Mouse (Mus musculus): ENCODE data around the gene 1700017D01Rik. TPM values are rescaled to one million over a fixed set of nuclear protein-coding genes. Genes with fewer than 3 reads are reported as not detected.
"Not testable (repeated sequence)": the region's sequence is repeated elsewhere in the genome, so short reads cannot be mapped to it uniquely, and the experiment has no call there.

1700017D01Rik gene
- polyA plus RNA-seq, 2 experiments = not detected

- 89% methylated on average over 1 of the region's 1 CpGs for WGBS
Observed at GRCm38 (mm10) chr19:11129702-11130101, 974 bp downstream of the 1700017D01Rik start.

GRCm38 (mm10) chr19:11121016-11121420 is 9.7 kb downstream of the 1700017D01Rik start:
- Histone ChIP-seq H3K9ac (ENCODE audit: low read depth, low read length, severe bottlenecking) (peak overlapping the region; percentile 58), H3K4me2 (replicated peaks; ENCODE audit: low read depth, low read length, severe bottlenecking) (peak overlapping the region; percentile 42; the same call in 1 of the 2 replicates), H3K4me3 (replicated peaks; ENCODE audit: low read length) (peak overlapping the region; percentile 35)
- not testable (repeated sequence) for H3K9me3 ChIP-seq (ENCODE audit: control insufficient read depth, low read length); H3K27ac ChIP-seq (replicated peaks; ENCODE audit: low read depth, low read length); DNase-seq (ENCODE audit: low spot score); H3K4me1 ChIP-seq (ENCODE audit: control insufficient read depth, insufficient read depth, low read length); H3K27me3 ChIP-seq (ENCODE audit: control insufficient read depth, insufficient read depth, low read length); H3K36me3 ChIP-seq (ENCODE audit: control insufficient read depth, insufficient read depth, low read length)
- ATAC-seq (ENCODE audit: low FRiP score, low read depth) = peak; percentile 97
- under 1% methylated on average over 13 of the region's 38 CpGs for WGBS

More at GRCm38 (mm10) chr19:11129702-11130101, 974 bp downstream of the 1700017D01Rik start:
- no peak overlapping the region for H3K4me3 ChIP-seq (replicated peaks; ENCODE audit: low read length)
- H3K27ac ChIP-seq (replicated peaks; ENCODE audit: low read depth, low read length) = no peak overlapping the region
- DNase-seq (ENCODE audit: low spot score) (no peak), ATAC-seq (ENCODE audit: low FRiP score, low read depth) (no peak)
- H3K4me1 ChIP-seq (ENCODE audit: control insufficient read depth, insufficient read depth, low read length) = no peaks in the 10 kb centered on the region
- peaks cover 3% of the 10 kb centered on the region for H3K9me3 ChIP-seq (ENCODE audit: control insufficient read depth, low read length)
- H3K36me3 ChIP-seq (ENCODE audit: control insufficient read depth, insufficient read depth, low read length) = no peaks in the 10 kb centered on the region
- H3K27me3 ChIP-seq (ENCODE audit: control insufficient read depth, insufficient read depth, low read length) = no peaks in the 10 kb centered on the region
- no peak for TF ChIP-seq POLR2A (IDR thresholded peaks at IDR 0.05; ENCODE audit: borderline replicate concordance, extremely low read depth, insufficient read depth, insufficient read length)
- no peak overlapping the region for H3K4me2 ChIP-seq (replicated peaks; ENCODE audit: low read depth, low read length, severe bottlenecking)
- no peak overlapping the region for H3K9ac ChIP-seq (ENCODE audit: low read depth, low read length, severe bottlenecking)

- TF ChIP-seq POLR2A (IDR thresholded peaks at IDR 0.05; ENCODE audit: borderline replicate concordance, extremely low read depth, insufficient read depth, insufficient read length) = no peak
- H3K9ac ChIP-seq (ENCODE audit: low read depth, low read length, severe bottlenecking) = no peak overlapping the region
- no peaks in the 10 kb centered on the region for H3K4me1 ChIP-seq (ENCODE audit: control insufficient read depth, insufficient read depth, low read length)
- no peak overlapping the region for H3K27ac ChIP-seq (replicated peaks; ENCODE audit: low read depth, low read length)
- H3K36me3 ChIP-seq (ENCODE audit: control insufficient read depth, insufficient read depth, low read length) = no peaks in the 10 kb centered on the region
- DNase-seq (ENCODE audit: low spot score) (no peak), ATAC-seq (ENCODE audit: low FRiP score, low read depth) (no peak)
- WGBS = 93% methylated on average over 2 of the region's 2 CpGs
- H3K4me2 ChIP-seq (replicated peaks; ENCODE audit: low read depth, low read length, severe bottlenecking) = no peak overlapping the region
- no peak overlapping the region for H3K4me3 ChIP-seq (replicated peaks; ENCODE audit: low read length)
- H3K9me3 ChIP-seq (ENCODE audit: control insufficient read depth, low read length) = no peaks in the 10 kb centered on the region
- no peaks in the 10 kb centered on the region for H3K27me3 ChIP-seq (ENCODE audit: control insufficient read depth, insufficient read depth, low read length)
Observed at GRCm38 (mm10) chr19:11119338-11119737, 11.3 kb downstream of the 1700017D01Rik start.

GRCm38 (mm10) chr19:11107746-11108145 is 22.9 kb downstream of the 1700017D01Rik start:
- Histone ChIP-seq H3K36me3 (ENCODE audit: control insufficient read depth, insufficient read depth, low read length) (no peaks in the 10 kb centered on the region), H3K4me2 (replicated peaks; ENCODE audit: low read depth, low read length, severe bottlenecking) (no peak overlapping the region), H3K27me3 (ENCODE audit: control insufficient read depth, insufficient read depth, low read length) (no peaks in the 10 kb centered on the region), H3K9ac (ENCODE audit: low read depth, low read length, severe bottlenecking) (no peak overlapping the region), H3K9me3 (ENCODE audit: control insufficient read depth, low read length) (no peaks in the 10 kb centered on the region), H3K4me3 (replicated peaks; ENCODE audit: low read length) (no peak overlapping the region), H3K27ac (replicated peaks; ENCODE audit: low read depth, low read length) (no peak overlapping the region), H3K4me1 (ENCODE audit: control insufficient read depth, insufficient read depth, low read length) (no peaks in the 10 kb centered on the region)
- WGBS = 67% methylated on average over 3 of the region's 3 CpGs
- no peak for ATAC-seq (ENCODE audit: low FRiP score, low read depth)
- DNase-seq (ENCODE audit: low spot score) = no peak
- TF ChIP-seq POLR2A (IDR thresholded peaks at IDR 0.05; ENCODE audit: borderline replicate concordance, extremely low read depth, insufficient read depth, insufficient read length) = no peak

- no peak for ATAC-seq (ENCODE audit: low FRiP score, low read depth)
- no peak overlapping the region for H3K4me3 ChIP-seq (replicated peaks; ENCODE audit: low read length)
- H3K9ac ChIP-seq (ENCODE audit: low read depth, low read length, severe bottlenecking) = no peak overlapping the region
- no peaks in the 10 kb centered on the region for H3K27me3 ChIP-seq (ENCODE audit: control insufficient read depth, insufficient read depth, low read length)
- no peak overlapping the region for H3K4me2 ChIP-seq (replicated peaks; ENCODE audit: low read depth, low read length, severe bottlenecking)
- no peak for TF ChIP-seq POLR2A (IDR thresholded peaks at IDR 0.05; ENCODE audit: borderline replicate concordance, extremely low read depth, insufficient read depth, insufficient read length)
- H3K27ac ChIP-seq (replicated peaks; ENCODE audit: low read depth, low read length) = no peak overlapping the region
- no peaks in the 10 kb centered on the region for H3K4me1 ChIP-seq (ENCODE audit: control insufficient read depth, insufficient read depth, low read length)
- no peak for DNase-seq (ENCODE audit: low spot score)
- no peaks in the 10 kb centered on the region for H3K9me3 ChIP-seq (ENCODE audit: control insufficient read depth, low read length)
- WGBS = 54% methylated on average over 1 of the region's 1 CpGs
- no peaks in the 10 kb centered on the region for H3K36me3 ChIP-seq (ENCODE audit: control insufficient read depth, insufficient read depth, low read length)
Observed at GRCm38 (mm10) chr19:11101880-11102279, 28.8 kb downstream of the 1700017D01Rik start.

GRCm38 (mm10) chr19:11098401-11098800 is 32.3 kb downstream of the 1700017D01Rik start:
- whole genome bisulfite sequencing = 75% methylated on average over 3 of the region's 3 CpGs
- no peak for DNase-seq (ENCODE audit: low spot score)
- Histone ChIP-seq H3K36me3 (ENCODE audit: control insufficient read depth, insufficient read depth, low read length) (no peaks in the 10 kb centered on the region), H3K9me3 (ENCODE audit: control insufficient read depth, low read length) (no peaks in the 10 kb centered on the region), H3K4me3 (replicated peaks; ENCODE audit: low read length) (no peak overlapping the region), H3K9ac (ENCODE audit: low read depth, low read length, severe bottlenecking) (no peak overlapping the region), H3K27ac (replicated peaks; ENCODE audit: low read depth, low read length) (no peak overlapping the region), H3K4me2 (replicated peaks; ENCODE audit: low read depth, low read length, severe bottlenecking) (no peak overlapping the region), H3K4me1 (ENCODE audit: control insufficient read depth, insufficient read depth, low read length) (no peaks in the 10 kb centered on the region), H3K27me3 (ENCODE audit: control insufficient read depth, insufficient read depth, low read length) (no peaks in the 10 kb centered on the region)
- ATAC-seq (ENCODE audit: low FRiP score, low read depth) = no peak
- TF ChIP-seq POLR2A (IDR thresholded peaks at IDR 0.05; ENCODE audit: borderline replicate concordance, extremely low read depth, insufficient read depth, insufficient read length) = no peak

GRCm38 (mm10) chr19:11092131-11092530 is 38.5 kb downstream of the 1700017D01Rik start:
- not testable (repeated sequence) for ATAC-seq (ENCODE audit: low FRiP score, low read depth); H3K9ac ChIP-seq (ENCODE audit: low read depth, low read length, severe bottlenecking)

More at GRCm38 (mm10) chr19:11092131-11092530, 38.5 kb downstream of the 1700017D01Rik start:
- peak overlapping the region; percentile 45 for H3K4me2 ChIP-seq (replicated peaks; ENCODE audit: low read depth, low read length, severe bottlenecking)
- H3K27me3 ChIP-seq (ENCODE audit: control insufficient read depth, insufficient read depth, low read length); H3K27ac ChIP-seq (replicated peaks; ENCODE audit: low read depth, low read length); H3K36me3 ChIP-seq (ENCODE audit: control insufficient read depth, insufficient read depth, low read length); DNase-seq (ENCODE audit: low spot score); H3K9me3 ChIP-seq (ENCODE audit: control insufficient read depth, low read length); H3K4me1 ChIP-seq (ENCODE audit: control insufficient read depth, insufficient read depth, low read length): not testable (repeated sequence)
- WGBS = 6% methylated on average over 50 of the region's 50 CpGs
- peak overlapping the region; percentile 33 for H3K4me3 ChIP-seq (replicated peaks; ENCODE audit: low read length)
